Mouse (Mus musculus): ENCODE results near the gene Olfr558. TPM values are rescaled to one million over a fixed set of nuclear protein-coding genes. Genes with fewer than 3 reads are reported as not detected.

Gene Olfr558
- polyA plus RNA-seq (2015; fragmentation: Nextera tagmentation; extraction: Ambion mirVana), result 0.28 and 0.49 TPM in 2 replicates

GRCm38 (mm10) chr7:102701915-102702314, at the start of gene Olfr558:
Gene Olfr558, plus strand, starts transcription at chr7:102702215.

GRCm38 (mm10) chr7:102658523-102658922, 43.5 kb upstream of the Olfr558 start, which contains the start of gene Olfr555:
Gene Olfr555, plus strand, starts transcription at chr7:102658823.

GRCm38 (mm10) chr7:102664599-102664998, 37.4 kb upstream of the Olfr558 start, which contains the start of gene Olfr556:
Gene Olfr556, plus strand, starts transcription at chr7:102664899.

GRCm38 (mm10) chr7:102686944-102687501, 15.0 kb upstream of the Olfr558 start, which contains the start of gene Trim68:
Gene Trim68, minus strand, starts transcription at chr7:102687327.

GRCm38 (mm10) chr7:102695358-102696125, 6.5 kb upstream of the Olfr558 start, which contains the start of gene Olfr557:
Gene Olfr557, plus strand, starts transcription at chr7:102695910.

GRCm38 (mm10) chr7:102718970-102719369, 17.0 kb downstream of the Olfr558 start, which contains the start of gene Olfr33:
Gene Olfr33, minus strand, starts transcription at chr7:102719070.

GRCm38 (mm10) chr7:102727391-102727790, 25.4 kb downstream of the Olfr558 start, which contains the start of gene Olfr559:
Gene Olfr559, minus strand, starts transcription at chr7:102727491.

GRCm38 (mm10) chr7:102759266-102759665, 57.3 kb downstream of the Olfr558 start, which contains the start of the genes Olfr560 and Olfr78:
Gene Olfr560, minus strand, starts transcription at chr7:102759366.
Gene Olfr78, minus strand, starts transcription at chr7:102759471.

Other genes with a start within 250 kb of the Olfr558 start
- gene Olfr543, start 220.5 kb upstream of the Olfr558 start, polyA plus RNA-seq (2015; fragmentation: Nextera tagmentation; extraction: Ambion mirVana), result 0.15 and 0.28 TPM in 2 replicates
- 0.05 TPM in 2 replicates for gene Olfr544, start 213.9 kb upstream of the Olfr558 start, polyA plus RNA-seq (2015; fragmentation: Nextera tagmentation; extraction: Ambion mirVana)
- not detected in 2 replicates for gene Olfr545, start 202.6 kb upstream of the Olfr558 start, polyA plus RNA-seq (2015; fragmentation: Nextera tagmentation; extraction: Ambion mirVana)
- gene Olfr547, start 167.5 kb upstream of the Olfr558 start, polyA plus RNA-seq (2015; fragmentation: Nextera tagmentation; extraction: Ambion mirVana), result not detected in 2 replicates
- not detected in 2 replicates for gene Olfr548-ps1, start 161.3 kb upstream of the Olfr558 start, polyA plus RNA-seq (2015; fragmentation: Nextera tagmentation; extraction: Ambion mirVana)
- gene Olfr549, start 152.3 kb upstream of the Olfr558 start, polyA plus RNA-seq (2015; fragmentation: Nextera tagmentation; extraction: Ambion mirVana), result not detected in 2 replicates
- gene Trim21, start 136.7 kb upstream of the Olfr558 start, polyA plus RNA-seq (2015; fragmentation: Nextera tagmentation; extraction: Ambion mirVana), result 0.45 and 0.80 TPM in 2 replicates
- not detected in 2 replicates for gene Olfr550, start 130.8 kb upstream of the Olfr558 start, polyA plus RNA-seq (2015; fragmentation: Nextera tagmentation; extraction: Ambion mirVana)
- gene Olfr551, start 110.3 kb upstream of the Olfr558 start, polyA plus RNA-seq (2015; fragmentation: Nextera tagmentation; extraction: Ambion mirVana), result not detected in 2 replicates
- not detected in 2 replicates for gene Olfr552, start 104.4 kb upstream of the Olfr558 start, polyA plus RNA-seq (2015; fragmentation: Nextera tagmentation; extraction: Ambion mirVana)
- gene Olfr553, start 84.0 kb upstream of the Olfr558 start, polyA plus RNA-seq (2015; fragmentation: Nextera tagmentation; extraction: Ambion mirVana), result not detected in 2 replicates
- not detected in 2 replicates for gene Olfr554, start 63.8 kb upstream of the Olfr558 start, polyA plus RNA-seq (2015; fragmentation: Nextera tagmentation; extraction: Ambion mirVana)
- gene Olfr555, start 43.4 kb upstream of the Olfr558 start, polyA plus RNA-seq (2015; fragmentation: Nextera tagmentation; extraction: Ambion mirVana), result not detected in 2 replicates
- not detected in 2 replicates for gene Olfr556, start 37.3 kb upstream of the Olfr558 start, polyA plus RNA-seq (2015; fragmentation: Nextera tagmentation; extraction: Ambion mirVana)
- gene Trim68, start 14.9 kb upstream of the Olfr558 start, polyA plus RNA-seq (2015; fragmentation: Nextera tagmentation; extraction: Ambion mirVana), result 17.6 and 21.1 TPM in 2 replicates
- gene Olfr557, start 6.3 kb upstream of the Olfr558 start, polyA plus RNA-seq (2015; fragmentation: Nextera tagmentation; extraction: Ambion mirVana), result not detected in 2 replicates
- gene Olfr33, start 16.9 kb downstream of the Olfr558 start, polyA plus RNA-seq (2015; fragmentation: Nextera tagmentation; extraction: Ambion mirVana), result not detected in 2 replicates
- not detected in 2 replicates for gene Olfr559, start 25.3 kb downstream of the Olfr558 start, polyA plus RNA-seq (2015; fragmentation: Nextera tagmentation; extraction: Ambion mirVana)
- gene Olfr560, start 57.2 kb downstream of the Olfr558 start, polyA plus RNA-seq (2015; fragmentation: Nextera tagmentation; extraction: Ambion mirVana), result 0.11 TPM in 1 of 2 replicates, not detected in the other
- 5.3 and 6.3 TPM in 2 replicates for gene Olfr78, start 57.3 kb downstream of the Olfr558 start, polyA plus RNA-seq (2015; fragmentation: Nextera tagmentation; extraction: Ambion mirVana)
- not detected in 2 replicates for gene Olfr561, start 69.0 kb downstream of the Olfr558 start, polyA plus RNA-seq (2015; fragmentation: Nextera tagmentation; extraction: Ambion mirVana)
- not detected in 2 replicates for gene Olfr564, start 101.3 kb downstream of the Olfr558 start, polyA plus RNA-seq (2015; fragmentation: Nextera tagmentation; extraction: Ambion mirVana)
- not detected in 2 replicates for gene Olfr566, start 156.6 kb downstream of the Olfr558 start, polyA plus RNA-seq (2015; fragmentation: Nextera tagmentation; extraction: Ambion mirVana)
- not detected in 2 replicates for gene Olfr568, start 174.9 kb downstream of the Olfr558 start, polyA plus RNA-seq (2015; fragmentation: Nextera tagmentation; extraction: Ambion mirVana)
- not detected in 2 replicates for gene Olfr569, start 188.7 kb downstream of the Olfr558 start, polyA plus RNA-seq (2015; fragmentation: Nextera tagmentation; extraction: Ambion mirVana)
- gene Olfr570, start 192.4 kb downstream of the Olfr558 start, polyA plus RNA-seq (2015; fragmentation: Nextera tagmentation; extraction: Ambion mirVana), result not detected in 2 replicates
- not detected in 2 replicates for gene Olfr571, start 215.3 kb downstream of the Olfr558 start, polyA plus RNA-seq (2015; fragmentation: Nextera tagmentation; extraction: Ambion mirVana)
- not detected in 2 replicates for gene Olfr572, start 222.2 kb downstream of the Olfr558 start, polyA plus RNA-seq (2015; fragmentation: Nextera tagmentation; extraction: Ambion mirVana)
- not detected in 2 replicates for gene Olfr573-ps1, start 240.4 kb downstream of the Olfr558 start, polyA plus RNA-seq (2015; fragmentation: Nextera tagmentation; extraction: Ambion mirVana)
- gene Olfr574, start 246.3 kb downstream of the Olfr558 start, polyA plus RNA-seq (2015; fragmentation: Nextera tagmentation; extraction: Ambion mirVana), result not detected in 2 replicates

Data from urinary bladder, postnatal 0 days (tissue).